Mouse (Mus musculus): ENCODE data around the gene Gjb1.
"Not testable (repeated sequence)": the region's sequence is repeated elsewhere in the genome, so short reads cannot be mapped to it uniquely, and the experiment has no call there.

Gjb1 gene

GRCm38 (mm10) chrX:101376190-101376968, at the start of gene Gjb1:
TSS of gene Gjb1 (plus strand) at chrX:101376378.
- DNase-seq, result no peak

- DNase-seq, result peak; percentile 61 to 71
Observed at GRCm38 (mm10) chrX:101329372-101330028, 46.7 kb upstream of the Gjb1 start.

GRCm38 (mm10) chrX:101332031-101332374, 44.2 kb upstream of the Gjb1 start:
- no peak for DNase-seq

- DNase-seq, result peak; percentile 84 to 94
Observed at GRCm38 (mm10) chrX:101332375-101333211, 43.6 kb upstream of the Gjb1 start.

GRCm38 (mm10) chrX:101334606-101335005, 41.6 kb upstream of the Gjb1 start:
- peak in 1 of 2 experiments; percentile 55 for DNase-seq

GRCm38 (mm10) chrX:101338666-101339065, 37.5 kb upstream of the Gjb1 start:
- no peak for DNase-seq

- DNase-seq, result not testable (repeated sequence)
Observed at GRCm38 (mm10) chrX:101342837-101343236, 33.3 kb upstream of the Gjb1 start.

GRCm38 (mm10) chrX:101345456-101345855, 30.7 kb upstream of the Gjb1 start:
- no peak for DNase-seq

GRCm38 (mm10) chrX:101346475-101346874, 29.7 kb upstream of the Gjb1 start:
- no peak for DNase-seq

- DNase-seq, result no peak
Observed at GRCm38 (mm10) chrX:101351188-101351587, 25.0 kb upstream of the Gjb1 start.

GRCm38 (mm10) chrX:101358902-101359301, 17.3 kb upstream of the Gjb1 start:
- peak in 1 of 2 experiments; percentile 10 for DNase-seq

- DNase-seq, result no peak
Observed at GRCm38 (mm10) chrX:101369001-101369400, 7.2 kb upstream of the Gjb1 start.

- DNase-seq, result no peak
Observed at GRCm38 (mm10) chrX:101370573-101370972, 5.6 kb upstream of the Gjb1 start.

GRCm38 (mm10) chrX:101372946-101373345, 3.2 kb upstream of the Gjb1 start:
- DNase-seq, result no peak

GRCm38 (mm10) chrX:101377076-101377475, 898 bp downstream of the Gjb1 start:
- DNase-seq, result peak; percentile 82 to 85

GRCm38 (mm10) chrX:101379744-101380143, 3.6 kb downstream of the Gjb1 start:
- no peak for DNase-seq

GRCm38 (mm10) chrX:101383455-101383854, 7.3 kb downstream of the Gjb1 start:
- no peak for DNase-seq

- DNase-seq, result no peak
Observed at GRCm38 (mm10) chrX:101384439-101385137, 8.4 kb downstream of the Gjb1 start.

- DNase-seq, result no peak
Observed at GRCm38 (mm10) chrX:101386222-101386621, 10.0 kb downstream of the Gjb1 start.

GRCm38 (mm10) chrX:101388866-101389537, 12.8 kb downstream of the Gjb1 start:
- peak; percentile 19 to 27 for DNase-seq

GRCm38 (mm10) chrX:101394341-101394740, 18.2 kb downstream of the Gjb1 start:
- no peak for DNase-seq

GRCm38 (mm10) chrX:101396459-101396858, 20.3 kb downstream of the Gjb1 start:
- DNase-seq, result no peak
